Mouse (Mus musculus) heart, adult 11 months (tissue): Measurements from ENCODE around the gene Cirbp.

Experiments used
- DNase-seq: peaks from one replicate; pipeline ENCODE4 v3.0.0; 2022

Gene Cirbp

DNA sequence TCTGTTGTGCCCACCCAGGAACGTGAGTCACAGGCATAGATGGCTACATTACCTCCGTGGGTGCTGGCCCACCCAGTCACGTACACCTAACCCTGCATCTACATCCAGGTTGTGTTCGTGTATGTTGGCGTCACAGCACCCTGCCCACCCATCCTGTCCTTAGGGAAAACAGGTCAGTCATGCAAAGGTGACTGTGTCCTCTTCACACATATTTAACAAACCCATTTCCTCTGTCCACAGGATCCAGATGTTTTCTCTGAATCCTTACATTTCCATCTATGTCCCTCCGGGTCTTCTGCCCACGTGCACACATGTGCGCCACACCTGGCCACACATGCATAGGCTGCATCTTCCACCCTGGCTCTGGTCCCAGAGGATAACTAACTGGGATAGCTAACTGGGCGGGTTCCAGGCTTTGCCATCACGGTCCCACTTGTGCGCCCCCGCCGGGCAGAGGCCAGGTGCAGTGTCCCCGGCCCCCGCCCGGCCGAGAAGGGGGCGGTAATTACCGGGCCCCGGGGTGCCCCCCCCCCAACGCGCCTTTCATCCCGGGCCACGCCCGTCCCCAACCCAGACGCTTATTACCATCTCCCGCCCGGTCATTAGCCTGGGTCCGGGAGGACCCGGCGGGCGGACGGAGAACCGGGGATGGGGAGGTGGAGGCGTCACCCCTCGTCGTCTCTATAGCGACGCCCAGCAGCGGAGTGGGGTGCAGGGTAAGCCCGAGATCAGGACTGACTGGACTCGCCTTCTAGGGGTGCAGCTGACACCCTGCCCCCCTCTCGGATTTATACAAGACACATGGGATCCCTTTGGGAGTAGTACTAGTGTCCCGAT, 1.4 kb upstream of the Cirbp start:
- DNase-seq, result peak; percentile 97

DNA sequence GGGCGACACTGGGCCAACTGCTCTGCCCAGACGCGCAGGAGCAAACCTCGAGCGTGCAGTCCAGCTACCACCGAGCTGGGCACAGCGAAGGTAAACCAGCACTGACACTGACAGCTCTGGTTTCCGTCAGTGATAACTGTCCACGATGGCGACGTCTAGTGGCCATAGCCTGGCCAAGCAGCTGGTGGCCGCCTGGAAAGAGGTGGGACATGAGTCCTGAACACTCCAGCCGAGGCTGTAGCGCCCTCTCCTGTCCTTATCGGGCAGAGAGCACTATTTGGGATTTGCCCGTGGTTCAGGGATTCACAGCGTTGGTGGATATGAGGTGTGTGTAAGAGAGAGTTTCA, 814 bp upstream of the Cirbp start:
- peak; percentile 99 for DNase-seq

DNA sequence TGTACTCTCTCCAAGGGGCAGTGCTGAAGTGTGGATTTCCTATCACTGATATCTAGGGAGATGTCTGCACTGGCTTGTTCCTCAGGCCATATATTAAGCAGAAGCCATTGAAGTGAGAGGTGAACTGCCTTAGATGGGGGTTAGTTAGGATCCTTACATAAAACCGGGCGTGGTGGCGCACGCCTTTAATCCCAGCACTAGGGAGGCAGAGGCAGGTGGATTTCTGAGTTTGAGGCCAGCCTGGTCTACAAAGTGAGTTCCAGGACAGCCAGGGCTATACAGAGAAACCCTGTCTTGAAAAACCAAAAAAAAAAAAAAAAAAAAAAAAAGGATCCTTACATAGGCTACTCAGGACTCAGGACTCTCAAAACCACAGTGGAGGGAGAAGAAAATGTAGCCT, 351 bp downstream of the Cirbp start:
- peak; percentile 90 for DNase-seq

DNA sequence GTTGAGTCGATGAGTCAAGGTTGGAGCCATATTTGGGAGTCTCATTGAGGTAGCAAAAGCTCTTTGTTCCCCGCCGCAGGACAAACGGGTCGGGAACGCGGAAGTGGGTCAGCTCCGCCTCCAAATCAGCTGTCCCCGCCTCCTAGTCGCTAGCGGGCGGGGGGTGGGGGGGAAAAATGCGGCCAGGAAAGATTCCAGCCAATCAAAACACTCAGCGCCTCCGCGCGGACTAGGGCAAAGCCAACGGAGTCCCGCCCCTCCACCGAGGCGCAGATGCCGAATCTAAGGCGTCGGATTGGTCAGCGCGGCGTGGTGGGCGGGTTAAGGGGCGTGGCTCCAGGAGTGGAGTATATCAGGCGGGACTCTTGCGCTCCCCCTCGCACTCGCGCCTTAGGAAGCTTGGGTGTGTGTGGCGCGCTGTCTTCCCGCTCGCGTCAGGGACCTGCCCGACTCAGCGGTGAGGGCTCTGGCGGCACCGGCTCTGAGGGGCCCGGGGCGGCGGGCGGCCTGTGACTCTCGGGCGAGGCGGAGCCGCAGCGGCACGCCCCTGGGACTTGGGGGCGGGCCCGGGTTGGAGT, 1.8 kb downstream of the Cirbp start:
- peak; percentile 100 for DNase-seq

DNA sequence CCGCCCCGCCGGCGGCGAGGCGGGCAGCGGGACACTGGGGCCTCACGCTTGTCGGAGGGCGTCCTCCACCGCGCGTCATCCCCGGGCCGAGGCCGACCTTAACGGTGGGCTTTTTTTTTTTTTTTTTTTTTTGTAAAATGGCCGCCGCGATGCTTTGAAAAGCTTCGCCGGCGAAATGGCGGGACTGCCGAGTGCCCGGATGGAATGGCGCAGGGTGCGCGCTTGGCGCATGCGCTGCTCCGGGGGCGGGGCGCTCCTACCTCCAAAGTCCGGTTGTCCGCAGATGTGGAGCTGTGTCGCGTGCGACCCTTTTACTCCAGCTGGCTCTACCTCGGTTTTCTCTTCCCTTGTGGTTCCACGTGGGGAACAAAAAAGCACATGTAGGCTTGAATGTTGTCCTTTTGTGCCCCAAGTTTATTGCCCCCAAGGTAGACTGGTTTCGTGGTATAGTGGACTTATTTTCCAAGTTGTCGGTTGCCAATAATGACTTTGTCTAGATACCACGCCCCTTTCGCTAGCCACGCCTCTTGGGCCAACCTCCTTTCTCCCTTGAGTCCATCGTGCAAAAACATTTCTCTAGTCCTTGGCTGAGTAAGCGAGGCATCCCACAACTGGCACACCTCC, 2.4 kb downstream of the Cirbp start:
- peak; percentile 99 for DNase-seq

DNA sequence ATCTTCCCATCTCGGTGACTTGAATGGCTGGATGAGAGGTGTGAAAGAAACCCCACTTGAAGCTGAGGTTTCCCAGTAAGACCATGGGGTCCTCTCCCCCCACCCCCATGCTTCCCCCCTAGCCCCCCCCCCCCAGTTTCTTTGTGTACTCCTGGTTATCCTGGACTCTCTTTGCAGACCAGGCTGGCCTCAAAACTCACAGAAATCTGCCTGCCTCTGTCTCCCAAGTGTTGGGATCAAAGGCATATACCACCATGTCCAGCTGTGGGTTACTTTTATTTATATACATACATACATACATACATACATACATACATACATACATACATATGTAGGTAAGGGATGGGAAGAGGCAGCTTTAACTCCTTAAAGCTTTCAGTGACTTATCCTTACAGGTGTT, 3.3 kb downstream of the Cirbp start:
- peak; percentile 93 for DNase-seq

DNA sequence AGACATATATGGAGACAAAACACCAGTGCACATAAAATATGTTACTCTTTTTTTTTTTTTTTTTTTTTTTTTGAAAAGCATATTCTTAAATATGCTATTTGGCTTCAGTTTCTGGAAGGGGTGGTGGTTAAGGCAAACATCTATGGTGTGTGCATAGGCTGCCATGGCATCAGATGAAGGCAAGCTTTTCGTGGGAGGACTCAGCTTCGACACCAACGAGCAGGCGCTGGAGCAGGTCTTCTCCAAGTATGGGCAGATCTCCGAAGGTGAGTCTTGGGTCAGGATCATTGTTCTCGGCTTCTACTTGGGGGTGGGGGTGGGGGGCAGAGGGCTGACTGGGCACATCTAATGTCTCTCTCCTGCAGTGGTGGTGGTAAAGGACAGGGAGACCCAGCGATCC, 3.9 kb downstream of the Cirbp start:
- DNase-seq, result no peak

DNA sequence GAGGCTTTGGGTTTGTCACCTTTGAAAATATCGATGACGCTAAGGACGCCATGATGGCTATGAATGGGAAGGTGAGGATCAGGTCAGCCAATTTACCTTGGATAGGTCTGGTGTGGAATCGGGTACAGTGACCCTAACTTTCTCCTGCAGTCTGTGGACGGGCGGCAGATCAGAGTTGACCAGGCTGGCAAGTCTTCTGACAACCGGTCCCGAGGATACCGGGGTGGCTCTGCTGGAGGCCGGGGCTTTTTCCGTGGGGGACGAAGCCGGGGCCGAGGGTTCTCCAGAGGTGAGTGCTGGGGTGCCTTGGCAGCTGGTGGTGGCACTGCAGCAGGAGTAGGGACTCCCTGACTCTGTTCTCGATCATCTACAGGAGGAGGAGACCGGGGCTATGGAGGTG, 4.3 kb downstream of the Cirbp start:
- DNase-seq, result peak; percentile 96

DNA sequence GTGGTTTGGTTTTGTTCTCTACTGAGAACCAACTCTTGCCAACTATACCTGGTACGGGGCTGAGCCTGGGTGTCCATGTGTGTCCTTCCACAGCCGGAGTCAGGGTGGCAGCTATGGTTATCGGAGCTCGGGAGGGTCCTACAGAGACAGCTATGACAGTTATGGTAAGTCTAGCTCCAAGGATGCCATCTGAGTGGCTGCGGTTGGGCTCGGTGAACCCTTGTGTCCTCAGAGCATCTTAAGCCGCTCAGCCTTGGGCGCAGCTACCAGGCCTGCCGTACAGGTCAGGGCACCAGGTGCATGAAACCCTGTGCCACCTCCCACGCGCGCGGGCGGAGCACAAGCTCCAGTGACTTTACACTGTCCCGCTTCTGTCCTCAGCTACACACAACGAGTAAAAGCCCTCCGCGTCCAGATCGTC, 4.8 kb downstream of the Cirbp start:
- DNase-seq, result peak; percentile 95

DNA sequence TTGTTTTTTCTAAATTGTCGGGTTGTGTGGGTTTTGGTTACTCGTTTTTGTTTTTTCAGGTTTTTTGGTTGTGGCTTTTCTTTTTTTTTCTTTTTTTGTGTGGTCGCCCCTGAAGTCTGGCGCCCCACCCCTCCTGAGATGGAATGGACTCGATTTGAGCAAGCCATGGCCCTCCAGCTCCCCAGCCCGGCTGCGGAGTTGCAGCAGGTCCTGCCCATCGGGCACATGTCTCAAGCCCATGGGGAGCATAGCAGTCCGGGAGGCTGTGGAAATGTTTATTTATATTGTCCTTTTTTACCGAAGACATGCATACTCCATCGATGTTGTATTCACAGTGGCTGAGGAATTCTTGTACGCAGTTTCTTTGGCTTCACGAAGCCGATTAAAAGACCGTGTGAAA, 5.5 kb downstream of the Cirbp start:
- DNase-seq, result peak; percentile 90

DNA sequence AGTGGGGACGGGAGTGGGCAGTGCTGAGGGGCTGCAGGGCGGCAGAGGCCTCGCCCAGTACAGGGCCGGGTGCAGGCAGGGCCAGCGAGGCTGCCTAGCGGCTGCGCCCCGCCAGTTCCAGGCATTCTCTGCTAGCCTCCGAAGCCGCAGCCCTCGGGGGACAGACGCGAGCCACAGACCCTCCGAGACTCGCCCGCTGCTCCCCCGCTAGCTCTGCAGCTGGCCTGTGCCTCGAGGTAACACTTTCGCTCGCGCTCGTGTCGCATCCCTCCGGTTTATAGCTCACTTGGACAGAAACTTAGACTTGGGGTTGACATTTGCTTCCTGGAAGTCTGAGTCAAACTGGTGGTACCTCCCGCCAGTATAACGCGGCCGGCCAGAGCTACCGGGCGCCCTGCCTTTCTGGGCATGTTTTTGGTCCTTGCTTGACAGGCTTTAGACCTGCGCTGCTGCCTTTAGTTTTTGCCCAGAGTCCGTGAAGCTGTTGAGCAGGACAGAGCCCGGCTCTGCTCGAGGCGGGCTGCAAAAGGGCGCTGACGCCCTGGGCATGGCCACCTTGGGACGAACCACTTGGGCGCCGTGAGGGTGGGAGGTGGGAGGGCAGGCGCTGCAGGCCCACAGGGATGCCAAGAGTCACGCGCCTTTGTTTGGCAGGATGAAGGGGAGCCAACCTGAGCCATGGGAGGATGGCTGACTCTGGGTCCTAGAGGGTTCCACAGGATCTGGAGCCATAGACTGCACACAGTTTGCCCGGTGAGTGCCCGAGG, 6.2 kb downstream of the Cirbp start:
- peak; percentile 97 for DNase-seq

DNA sequence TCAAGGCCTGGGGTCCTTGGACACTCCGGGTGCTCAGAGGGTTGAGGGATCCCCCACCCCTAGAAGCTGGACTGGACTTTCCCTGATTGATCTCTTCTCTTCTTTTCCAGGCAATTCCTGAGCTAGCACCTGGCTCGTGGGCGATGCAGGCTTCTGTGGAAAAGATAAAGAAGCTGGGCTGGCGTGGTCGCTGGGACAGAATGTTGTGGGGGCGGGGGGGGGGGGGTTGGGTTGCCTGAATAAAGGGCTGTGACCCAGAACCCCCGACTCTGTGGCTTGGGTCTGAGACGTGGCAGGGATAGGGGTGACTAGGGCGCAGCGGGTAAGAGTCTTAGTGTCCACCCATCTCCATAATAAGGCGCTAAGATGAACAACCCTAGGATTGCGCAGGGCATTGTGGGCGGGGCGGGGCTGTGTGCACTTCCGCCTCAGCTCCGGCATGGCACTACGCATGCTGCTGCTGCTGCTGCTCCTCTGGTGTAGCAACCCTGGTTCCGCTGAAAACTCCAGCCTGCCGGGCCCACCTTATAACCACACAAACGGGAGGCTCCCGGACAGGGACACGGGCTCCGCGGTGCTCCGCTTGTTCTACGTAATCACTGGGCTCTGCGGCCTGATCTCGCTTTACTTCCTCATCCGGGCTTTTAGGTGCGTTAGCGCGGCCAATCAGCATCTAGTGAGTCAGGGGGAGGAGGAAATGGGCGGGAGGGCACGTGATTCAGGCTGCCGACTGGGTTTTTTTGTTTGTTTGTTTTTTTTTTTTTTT, 6.9 kb downstream of the Cirbp start, which contains the start of gene 1600002K03Rik:
Gene 1600002K03Rik, plus strand, starts transcription at position 418 of the 766 bp plus-strand sequence.
- peak; percentile 100 for DNase-seq

DNA sequence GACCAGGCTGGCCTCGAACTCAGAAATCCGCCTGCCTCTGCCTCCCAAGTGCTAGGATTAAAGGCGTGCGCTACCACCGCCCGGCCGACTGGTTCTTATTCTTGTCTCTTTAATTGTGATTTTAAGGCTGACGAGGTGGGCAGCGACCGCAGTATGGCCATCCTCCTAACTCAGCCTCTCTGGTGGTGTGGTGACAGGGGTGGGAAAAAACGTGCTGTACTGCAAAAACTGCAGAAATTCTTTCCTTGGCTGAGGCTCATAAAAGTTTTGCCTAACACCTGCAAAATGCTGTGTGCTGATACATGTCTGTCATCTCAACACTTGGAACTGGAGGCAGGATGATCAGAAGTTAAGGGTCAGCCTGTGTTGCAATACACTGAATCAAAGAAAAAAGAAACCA, 7.6 kb downstream of the Cirbp start:
- DNase-seq, result peak; percentile 95

DNA sequence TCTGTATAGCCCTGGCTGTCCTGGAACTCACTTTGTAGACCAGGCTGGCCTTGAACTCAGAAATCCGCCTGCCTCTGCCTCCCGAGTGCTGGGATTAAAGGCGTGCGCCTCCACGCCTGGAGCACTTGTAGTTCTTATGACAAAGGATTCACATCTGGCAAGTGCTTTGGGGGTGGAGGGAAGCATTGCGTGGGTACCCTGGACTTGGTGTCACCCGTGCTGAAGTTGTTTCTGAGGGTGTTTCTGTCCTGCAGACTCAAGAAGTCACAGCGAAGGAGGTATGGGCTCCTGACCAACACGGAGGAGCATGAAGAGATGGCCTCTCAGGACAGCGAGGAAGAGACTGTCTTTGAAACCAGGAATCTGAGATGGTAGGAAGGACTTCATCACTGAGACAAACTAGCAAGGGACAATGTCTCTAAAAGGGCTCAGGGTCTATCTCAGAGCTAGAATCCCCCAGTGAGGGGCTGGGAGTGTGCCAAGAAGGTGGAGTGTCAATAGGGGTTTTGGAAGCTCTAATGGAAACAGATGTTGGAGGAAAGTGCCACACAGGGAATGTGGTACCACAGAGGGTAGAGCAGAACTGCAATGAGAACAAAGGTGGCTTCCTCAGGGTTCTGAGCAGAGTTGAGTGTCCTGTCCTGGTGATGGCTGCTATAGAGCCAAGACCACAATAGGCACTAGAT, 8.3 kb downstream of the Cirbp start:
- peak; percentile 94 for DNase-seq

DNA sequence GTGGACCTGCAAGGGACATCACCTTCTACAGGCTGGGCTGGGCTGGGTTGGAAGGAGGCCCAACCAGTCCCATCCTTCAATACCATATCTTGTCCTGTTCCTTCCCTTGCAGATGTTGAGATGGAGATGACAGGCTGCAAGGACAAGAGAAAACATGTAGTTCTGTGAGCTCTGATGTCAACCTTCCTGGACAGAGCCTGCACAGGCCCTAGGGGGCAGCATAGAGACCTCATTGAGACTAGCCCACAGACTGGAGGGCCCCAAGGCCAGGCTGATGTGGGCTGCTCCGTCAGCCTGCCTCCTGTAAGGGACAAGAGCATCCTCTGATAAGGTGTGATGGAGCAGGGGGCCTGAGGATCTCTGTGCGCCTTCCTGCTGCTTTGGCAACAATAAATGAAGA, 8.9 kb downstream of the Cirbp start:
- DNase-seq, result peak; percentile 96

DNA sequence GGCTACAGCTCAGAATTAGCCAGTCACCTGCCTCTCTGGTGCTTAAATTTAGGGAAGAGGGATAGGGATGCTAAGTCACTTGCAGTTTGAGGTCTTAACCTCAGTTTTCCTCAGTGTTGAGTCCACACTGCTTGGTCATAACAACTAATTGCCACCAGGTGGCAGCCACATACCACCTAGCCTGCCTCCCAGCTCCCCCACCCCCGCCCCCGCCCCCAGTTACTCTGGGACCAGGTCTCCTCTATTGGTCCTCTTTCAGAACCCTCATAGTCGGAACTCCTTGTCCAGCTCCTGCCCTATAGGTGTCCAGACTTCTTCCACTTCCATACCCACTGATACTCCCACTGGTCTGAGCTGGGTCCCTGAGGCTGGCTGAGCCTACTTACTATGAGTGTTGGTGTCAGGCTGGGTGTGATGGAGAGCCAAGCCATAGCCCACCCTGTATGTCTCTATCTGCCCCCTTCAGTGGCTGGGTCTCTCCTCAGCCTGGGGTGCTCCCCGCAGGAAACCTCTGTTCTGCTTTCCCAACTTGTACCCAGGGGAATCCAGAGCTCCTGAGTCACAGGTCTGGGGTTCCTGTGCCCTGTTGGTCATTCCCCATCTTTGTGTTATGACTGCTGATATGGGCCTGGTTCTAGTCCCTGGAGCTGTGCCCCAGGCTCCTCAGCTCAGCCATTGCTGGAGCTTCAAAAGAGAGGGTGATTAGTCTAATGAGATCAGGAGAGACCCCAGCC, 9.9 kb downstream of the Cirbp start:
- peak; percentile 96 for DNase-seq

DNA sequence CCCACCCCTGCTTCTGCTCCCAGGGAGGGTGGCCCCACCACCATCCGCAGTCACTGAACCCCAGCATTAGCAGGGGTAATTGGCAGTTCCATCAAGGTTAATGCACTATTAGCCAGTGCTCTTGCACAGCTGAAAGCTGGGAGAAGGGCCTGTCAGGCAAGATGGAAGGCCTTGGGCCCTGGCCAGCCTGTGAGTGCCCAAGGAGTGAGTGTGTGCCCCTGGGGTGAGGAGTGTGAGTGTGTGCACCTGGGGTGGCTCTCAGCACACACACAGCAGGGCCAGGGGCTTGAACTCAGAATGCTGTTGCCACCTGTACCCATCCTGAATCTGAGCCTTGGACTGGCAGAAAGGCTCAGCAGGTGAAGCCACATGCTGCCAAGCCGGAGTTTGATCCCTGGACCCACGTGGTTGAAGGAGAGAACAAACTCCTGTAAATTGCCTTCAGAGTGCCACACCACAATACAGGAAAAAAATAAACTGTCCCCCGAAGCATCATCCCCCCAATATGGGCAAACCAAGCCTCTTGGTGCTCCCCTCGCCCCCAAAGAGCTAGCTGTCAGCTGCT, 10.6 kb downstream of the Cirbp start:
- peak; percentile 92 for DNase-seq

DNA sequence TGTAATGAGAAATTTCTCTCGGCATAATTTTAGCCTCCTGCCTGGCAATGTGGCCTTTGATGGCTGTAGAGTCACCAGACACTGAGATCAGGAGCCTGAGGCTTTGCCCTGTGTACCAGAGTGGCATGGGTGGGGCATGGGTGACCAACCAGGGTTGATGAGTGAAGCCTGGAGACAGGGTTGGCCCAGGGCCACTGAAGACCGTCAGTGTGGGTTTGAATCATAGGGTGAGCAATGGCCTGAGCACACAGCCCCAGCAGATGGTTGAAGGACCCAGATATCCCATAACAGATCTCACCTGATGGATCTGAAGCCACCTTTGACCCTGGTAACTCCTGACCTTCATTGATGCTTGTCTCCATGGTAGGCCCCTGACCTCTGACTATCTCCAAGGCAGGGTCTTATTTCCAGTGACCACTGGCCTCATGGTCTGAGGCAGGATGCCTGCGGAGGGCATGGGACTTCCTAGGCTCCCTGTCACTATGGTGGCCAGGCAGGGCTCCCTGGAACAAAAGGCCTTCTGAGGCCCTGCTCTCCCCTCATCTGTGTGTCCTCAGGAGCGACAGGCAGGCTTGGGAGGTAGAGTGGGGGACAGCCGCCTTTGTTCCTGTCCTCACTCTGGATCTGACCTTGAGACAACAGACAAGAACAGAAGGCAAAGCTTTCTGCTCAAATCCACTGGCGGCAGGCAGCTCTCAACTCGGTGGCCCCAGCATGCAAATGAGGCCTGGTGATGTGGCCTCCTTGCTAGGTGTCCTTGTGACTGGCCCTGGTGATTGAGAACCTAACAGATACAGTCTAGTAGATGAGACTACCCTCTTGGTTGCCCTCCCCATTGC, 11.9 kb downstream of the Cirbp start:
- peak; percentile 92 for DNase-seq

DNA sequence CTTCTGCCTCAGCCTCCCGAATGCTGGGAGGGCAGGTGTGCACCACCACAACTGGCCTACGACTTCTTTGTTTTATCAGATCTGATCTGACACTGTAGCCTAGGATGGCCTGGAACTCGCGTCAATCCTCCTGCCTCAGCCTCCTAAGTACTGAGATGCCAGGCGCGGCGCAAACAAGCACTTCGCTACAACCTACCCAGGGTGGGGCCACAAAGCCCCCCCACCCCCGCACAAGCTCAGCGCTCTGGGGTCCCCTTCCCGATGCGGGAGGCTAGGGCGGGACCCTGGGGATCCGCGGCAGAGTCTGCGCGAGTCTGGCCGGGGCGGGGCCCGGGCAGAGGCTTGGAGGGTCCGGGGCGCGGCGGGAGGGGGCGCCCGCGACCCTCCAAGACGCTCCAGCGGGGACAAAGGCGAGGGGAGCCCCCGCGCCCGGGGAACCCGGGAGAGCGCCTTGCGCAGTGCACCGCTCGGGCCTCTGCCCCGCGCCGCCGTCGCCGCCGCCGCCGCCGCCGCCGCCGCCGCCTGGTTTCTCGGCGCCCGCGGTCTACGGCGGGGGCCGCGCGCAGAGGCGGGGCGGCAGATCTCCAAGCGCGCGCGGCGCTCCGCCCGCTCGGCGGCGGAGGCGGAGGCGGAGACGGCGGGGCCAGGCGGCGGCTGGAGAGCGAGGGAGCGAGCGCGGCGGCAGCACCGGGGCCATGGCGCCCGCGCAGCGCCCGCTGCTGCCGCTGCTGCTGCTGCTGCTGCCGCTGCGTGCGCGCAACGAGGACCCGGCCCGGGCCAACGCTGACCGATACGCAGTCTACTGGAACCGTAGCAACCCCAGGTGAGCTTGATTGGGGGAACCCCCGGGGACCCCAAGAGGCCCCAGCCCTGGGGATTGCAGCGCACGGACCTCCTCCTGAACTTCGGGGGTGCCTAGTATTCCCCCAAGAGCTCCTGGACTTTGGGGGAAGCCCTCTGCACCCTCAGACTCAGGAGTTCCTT, 13.6 kb downstream of the Cirbp start, which contains the start of gene Efna2:
Gene Efna2, plus strand, starts transcription at position 415 of the 984 bp plus-strand sequence.
- DNase-seq, result peak; percentile 95
